Mouse (Mus musculus): Measurements from ENCODE around the gene Cd164l2. TPM values are rescaled to one million over a fixed set of nuclear protein-coding genes. Genes with fewer than 3 reads are reported as not detected.

Cd164l2 gene
- polyA plus RNA-seq, 1 experiment from 2014 or later = 0.23 TPM

DNA sequence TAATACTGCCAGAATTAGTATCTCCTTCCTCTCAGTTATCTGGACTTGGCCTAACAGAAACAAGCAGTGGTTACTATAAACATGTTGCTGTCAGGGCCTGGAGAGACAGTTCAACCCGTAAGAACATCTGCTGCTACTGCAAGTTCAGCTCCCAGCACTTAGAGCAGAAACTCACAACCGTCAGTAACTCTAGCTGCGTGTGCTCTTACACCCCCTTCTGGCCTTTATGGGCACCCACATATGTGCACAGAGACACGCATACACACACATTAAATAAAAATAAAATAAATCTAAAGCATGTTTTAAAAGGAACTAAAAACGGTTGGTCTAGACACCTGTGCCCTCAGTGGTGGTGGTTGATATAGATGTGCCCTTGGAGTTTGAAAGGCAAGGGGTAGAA is 25.1 kb upstream of the Cd164l2 start:
- H3K27me3 ChIP-seq (ENCODE audit: control insufficient read depth, insufficient read depth, low read length) = no peaks in the 10 kb centered on the region
- no peak overlapping the region for H3K27ac ChIP-seq (ENCODE audit: low read depth, low read length)
- H3K4me3 ChIP-seq (ENCODE audit: low read depth, low read length) = no peak overlapping the region
- H3K9me3 ChIP-seq (ENCODE audit: control insufficient read depth, low read length) = no peaks in the 10 kb centered on the region
- ATAC-seq (ENCODE audit: low FRiP score) (no peak), DNase-seq (ENCODE audit: low spot score, missing footprints) (no peak)
- peaks cover 4% of the 10 kb centered on the region for H3K4me1 ChIP-seq (ENCODE audit: control insufficient read depth, insufficient read depth, low read length)
- no peak overlapping the region for H3K9ac ChIP-seq (ENCODE audit: low read length)
- no peak overlapping the region for H3K4me2 ChIP-seq
- 92% methylated on average over 5 of the region's 5 CpGs for WGBS
- peaks cover 11% of the 10 kb centered on the region; the same call in 1 of the 2 replicates for H3K36me3 ChIP-seq (ENCODE audit: control insufficient read depth, insufficient read depth, low read length)

- Histone ChIP-seq H3K4me2 (no peak overlapping the region), H3K36me3 (ENCODE audit: control insufficient read depth, insufficient read depth, low read length) (peaks cover 15% of the 10 kb centered on the region; the same call in 1 of the 2 replicates), H3K4me1 (ENCODE audit: control insufficient read depth, insufficient read depth, low read length) (peaks cover 2% of the 10 kb centered on the region), H3K4me3 (ENCODE audit: low read depth, low read length) (no peak overlapping the region), H3K27me3 (ENCODE audit: control insufficient read depth, insufficient read depth, low read length) (no peaks in the 10 kb centered on the region), H3K9me3 (ENCODE audit: control insufficient read depth, low read length) (no peaks in the 10 kb centered on the region), H3K9ac (ENCODE audit: low read length) (no peak overlapping the region), H3K27ac (ENCODE audit: low read depth, low read length) (no peak overlapping the region)
- WGBS = 59% methylated on average over 10 of the region's 10 CpGs
- no peak for ATAC-seq (ENCODE audit: low FRiP score)
- no peak for DNase-seq (ENCODE audit: low spot score, missing footprints)
Observed at GRCm38 (mm10) chr4:133189396-133189795, 22.5 kb upstream of the Cd164l2 start.

DNA sequence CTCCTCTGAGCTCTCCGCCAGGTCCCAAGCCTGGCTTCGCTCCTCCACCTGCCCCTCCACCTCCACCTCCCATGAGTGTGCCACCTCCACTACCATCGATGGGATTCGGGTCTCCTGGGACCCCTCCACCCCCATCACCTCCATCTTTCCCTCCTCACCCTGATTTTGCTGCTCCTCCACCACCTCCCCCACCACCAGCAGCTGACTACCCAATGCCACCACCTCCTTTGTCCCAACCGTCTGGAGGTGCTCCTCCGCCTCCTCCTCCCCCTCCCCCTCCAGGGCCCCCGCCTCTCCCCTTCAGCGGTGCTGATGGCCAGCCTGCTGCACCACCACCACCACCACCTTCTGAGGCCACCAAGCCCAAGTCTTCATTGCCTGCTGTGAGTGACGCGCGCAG is 17.4 kb upstream of the Cd164l2 start:
- H3K36me3 ChIP-seq (ENCODE audit: control insufficient read depth, insufficient read depth, low read length) = peaks cover 14% of the 10 kb centered on the region; the same call in 1 of the 2 replicates
- 90% methylated on average over 11 of the region's 11 CpGs for WGBS
- ATAC-seq (ENCODE audit: low FRiP score) = no peak
- no peak for DNase-seq (ENCODE audit: low spot score, missing footprints)
- no peak overlapping the region for H3K9ac ChIP-seq (ENCODE audit: low read length)
- no peak overlapping the region for H3K27ac ChIP-seq (ENCODE audit: low read depth, low read length)
- H3K4me2 ChIP-seq = no peak overlapping the region
- no peaks in the 10 kb centered on the region for H3K9me3 ChIP-seq (ENCODE audit: control insufficient read depth, low read length)
- no peaks in the 10 kb centered on the region for H3K27me3 ChIP-seq (ENCODE audit: control insufficient read depth, insufficient read depth, low read length)
- peaks cover 30% of the 10 kb centered on the region for H3K4me1 ChIP-seq (ENCODE audit: control insufficient read depth, insufficient read depth, low read length)
- no peak overlapping the region for H3K4me3 ChIP-seq (ENCODE audit: low read depth, low read length)

GRCm38 (mm10) chr4:133195014-133195413 is 16.9 kb upstream of the Cd164l2 start:
- WGBS = 72% methylated on average over 4 of the region's 4 CpGs
- no peak overlapping the region for H3K4me2 ChIP-seq
- H3K9me3 ChIP-seq (ENCODE audit: control insufficient read depth, low read length) = no peaks in the 10 kb centered on the region
- no peak overlapping the region for H3K4me3 ChIP-seq (ENCODE audit: low read depth, low read length)
- ATAC-seq (ENCODE audit: low FRiP score) (no peak), DNase-seq (ENCODE audit: low spot score, missing footprints) (no peak)
- no peak overlapping the region for H3K27ac ChIP-seq (ENCODE audit: low read depth, low read length)
- H3K9ac ChIP-seq (ENCODE audit: low read length) = no peak overlapping the region
- H3K36me3 ChIP-seq (ENCODE audit: control insufficient read depth, insufficient read depth, low read length) = peaks cover 14% of the 10 kb centered on the region; the same call in 1 of the 2 replicates
- no peaks in the 10 kb centered on the region for H3K27me3 ChIP-seq (ENCODE audit: control insufficient read depth, insufficient read depth, low read length)
- peaks cover 35% of the 10 kb centered on the region for H3K4me1 ChIP-seq (ENCODE audit: control insufficient read depth, insufficient read depth, low read length)

GRCm38 (mm10) chr4:133196136-133196535 is 15.8 kb upstream of the Cd164l2 start:
- ATAC-seq (ENCODE audit: low FRiP score) (no peak), DNase-seq (ENCODE audit: low spot score, missing footprints) (no peak)
- Histone ChIP-seq H3K9me3 (ENCODE audit: control insufficient read depth, low read length) (no peaks in the 10 kb centered on the region), H3K4me1 (ENCODE audit: control insufficient read depth, insufficient read depth, low read length) (peaks cover 43% of the 10 kb centered on the region), H3K4me2 (no peak overlapping the region), H3K27ac (ENCODE audit: low read depth, low read length) (no peak overlapping the region), H3K36me3 (ENCODE audit: control insufficient read depth, insufficient read depth, low read length) (peaks cover 14% of the 10 kb centered on the region; the same call in 1 of the 2 replicates), H3K9ac (ENCODE audit: low read length) (no peak overlapping the region), H3K4me3 (ENCODE audit: low read depth, low read length) (no peak overlapping the region), H3K27me3 (ENCODE audit: control insufficient read depth, insufficient read depth, low read length) (no peaks in the 10 kb centered on the region)
- 81% methylated on average over 2 of the region's 2 CpGs for WGBS

GRCm38 (mm10) chr4:133196852-133197251 is 15.1 kb upstream of the Cd164l2 start:
- Histone ChIP-seq H3K27me3 (ENCODE audit: control insufficient read depth, insufficient read depth, low read length) (no peaks in the 10 kb centered on the region), H3K9me3 (ENCODE audit: control insufficient read depth, low read length) (no peaks in the 10 kb centered on the region), H3K4me2 (no peak overlapping the region), H3K27ac (ENCODE audit: low read depth, low read length) (peak overlapping the region; percentile 81), H3K4me1 (ENCODE audit: control insufficient read depth, insufficient read depth, low read length) (peaks cover 43% of the 10 kb centered on the region), H3K36me3 (ENCODE audit: control insufficient read depth, insufficient read depth, low read length) (peaks cover 10% of the 10 kb centered on the region; the same call in 1 of the 2 replicates), H3K9ac (ENCODE audit: low read length) (peak overlapping the region; percentile 2), H3K4me3 (ENCODE audit: low read depth, low read length) (no peak overlapping the region)
- WGBS = 36% methylated on average over 7 of the region's 7 CpGs
- DNase-seq (ENCODE audit: low spot score, missing footprints) (no peak), ATAC-seq (ENCODE audit: low FRiP score) (no peak)

DNA sequence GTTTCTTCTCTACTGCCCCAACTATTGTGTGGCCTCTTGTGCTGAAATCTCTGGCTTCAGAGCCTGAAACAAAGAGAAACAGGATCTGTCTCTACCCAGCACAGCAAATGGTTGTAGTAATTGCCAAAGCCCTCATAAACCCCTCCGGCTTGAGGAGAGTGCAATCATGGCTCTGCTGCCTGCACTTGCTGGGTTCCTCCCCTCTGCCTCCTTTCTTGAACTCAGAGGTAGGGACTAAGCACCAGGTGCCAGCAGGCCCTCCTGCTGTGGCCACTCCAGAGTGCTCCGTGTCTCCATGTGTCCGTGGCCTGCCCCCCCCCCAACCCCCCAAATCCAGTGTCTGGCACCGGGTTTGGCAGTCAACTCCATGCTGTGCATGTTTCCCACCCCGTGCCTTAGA is 14.6 kb upstream of the Cd164l2 start:
- no peak for DNase-seq (ENCODE audit: low spot score, missing footprints)
- 0 out of 2 replicates have a peak, but pooled peaks have one; percentile 6 for ATAC-seq (ENCODE audit: low FRiP score)

GRCm38 (mm10) chr4:133197801-133198286 is 14.1 kb upstream of the Cd164l2 start:
- DNase-seq (ENCODE audit: low spot score, missing footprints) (peak; percentile 91), ATAC-seq (ENCODE audit: low FRiP score) (peak; percentile 64)
- H3K4me1 ChIP-seq (ENCODE audit: control insufficient read depth, insufficient read depth, low read length) = peaks cover 43% of the 10 kb centered on the region
- no peak overlapping the region for H3K4me3 ChIP-seq (ENCODE audit: low read depth, low read length)
- peaks cover 8% of the 10 kb centered on the region; the same call in 1 of the 2 replicates for H3K36me3 ChIP-seq (ENCODE audit: control insufficient read depth, insufficient read depth, low read length)
- no peaks in the 10 kb centered on the region for H3K27me3 ChIP-seq (ENCODE audit: control insufficient read depth, insufficient read depth, low read length)
- no peak overlapping the region for H3K4me2 ChIP-seq
- H3K27ac ChIP-seq (ENCODE audit: low read depth, low read length) = peak overlapping the region; percentile 81
- 16% methylated on average over 13 of the region's 13 CpGs for WGBS
- H3K9ac ChIP-seq (ENCODE audit: low read length) = peak overlapping the region; percentile 36
- H3K9me3 ChIP-seq (ENCODE audit: control insufficient read depth, low read length) = no peaks in the 10 kb centered on the region

More for the DNA sequence above, 14.6 kb upstream of the Cd164l2 start:
- Histone ChIP-seq H3K9ac (ENCODE audit: low read length) (peak overlapping the region; percentile 36; the same call in 1 of the 2 replicates), H3K27me3 (ENCODE audit: control insufficient read depth, insufficient read depth, low read length) (no peaks in the 10 kb centered on the region), H3K27ac (ENCODE audit: low read depth, low read length) (peak overlapping the region; percentile 81), H3K4me3 (ENCODE audit: low read depth, low read length) (no peak overlapping the region), H3K36me3 (ENCODE audit: control insufficient read depth, insufficient read depth, low read length) (peaks cover 8% of the 10 kb centered on the region; the same call in 1 of the 2 replicates), H3K4me2 (no peak overlapping the region), H3K4me1 (ENCODE audit: control insufficient read depth, insufficient read depth, low read length) (peaks cover 43% of the 10 kb centered on the region), H3K9me3 (ENCODE audit: control insufficient read depth, low read length) (no peaks in the 10 kb centered on the region)
- 11% methylated on average over 5 of the region's 5 CpGs for WGBS

GRCm38 (mm10) chr4:133198337-133199180 is 13.4 kb upstream of the Cd164l2 start:
- no peaks in the 10 kb centered on the region for H3K9me3 ChIP-seq (ENCODE audit: control insufficient read depth, low read length)
- no peaks in the 10 kb centered on the region for H3K27me3 ChIP-seq (ENCODE audit: control insufficient read depth, insufficient read depth, low read length)
- peak; percentile 93 for DNase-seq (ENCODE audit: low spot score, missing footprints)
- H3K36me3 ChIP-seq (ENCODE audit: control insufficient read depth, insufficient read depth, low read length) = peaks cover 4% of the 10 kb centered on the region; the same call in 1 of the 2 replicates
- peak overlapping the region; percentile 81 for H3K27ac ChIP-seq (ENCODE audit: low read depth, low read length)
- ATAC-seq (ENCODE audit: low FRiP score) = peak; percentile 60
- H3K4me2 ChIP-seq = peak overlapping the region; percentile 17; the same call in 1 of the 2 replicates
- peak overlapping the region; percentile 28; the same call in 1 of the 2 replicates for H3K9ac ChIP-seq (ENCODE audit: low read length)
- peaks cover 43% of the 10 kb centered on the region for H3K4me1 ChIP-seq (ENCODE audit: control insufficient read depth, insufficient read depth, low read length)
- WGBS = 14% methylated on average over 19 of the region's 19 CpGs
- H3K4me3 ChIP-seq (ENCODE audit: low read depth, low read length) = no peak overlapping the region

All from midbrain, embryonic 11.5 days (tissue).